Mouse (Mus musculus) B cell, adult 2 months (primary cell): ENCODE results near the gene Gm47996.
"Not testable (repeated sequence)": the region's sequence is repeated elsewhere in the genome, so short reads cannot be mapped to it uniquely, and the experiment has no call there.

Experiments
- DNase-seq, 2 experiments: peaks; one replicate each; pipeline ENCODE4 v3.0.0; 2022

Gm47996 gene

DNA sequence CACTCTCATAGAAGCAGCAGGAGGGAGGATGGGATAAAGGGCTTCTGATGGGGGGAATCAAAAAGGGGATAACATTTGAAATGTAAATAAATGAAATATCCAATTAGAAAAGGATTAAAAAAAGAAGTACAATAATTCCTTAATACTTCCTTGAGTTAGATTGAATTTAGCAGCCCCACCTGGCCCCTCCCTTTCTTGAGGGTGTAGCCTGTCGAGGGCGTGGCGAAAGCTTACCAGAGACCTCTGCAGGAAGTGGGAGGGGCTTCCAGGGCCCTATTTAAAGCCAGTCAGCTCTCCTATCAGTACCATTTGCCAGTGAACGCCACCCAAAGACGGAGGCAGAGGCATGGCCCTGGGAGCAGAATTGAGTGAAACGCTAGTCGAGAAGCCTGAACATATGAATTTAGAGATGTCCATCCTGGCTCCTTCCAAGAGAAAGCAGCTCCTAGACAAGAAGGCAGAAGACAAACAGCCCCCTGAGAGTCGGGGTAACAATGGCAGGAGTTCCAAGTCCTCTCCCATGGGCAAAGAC is at the start of gene Gm47996:
Gene Gm47996, plus strand, starts transcription at position 308 of the 532 bp plus-strand sequence.
- DNase-seq, result peak; percentile 18 to 23

DNA sequence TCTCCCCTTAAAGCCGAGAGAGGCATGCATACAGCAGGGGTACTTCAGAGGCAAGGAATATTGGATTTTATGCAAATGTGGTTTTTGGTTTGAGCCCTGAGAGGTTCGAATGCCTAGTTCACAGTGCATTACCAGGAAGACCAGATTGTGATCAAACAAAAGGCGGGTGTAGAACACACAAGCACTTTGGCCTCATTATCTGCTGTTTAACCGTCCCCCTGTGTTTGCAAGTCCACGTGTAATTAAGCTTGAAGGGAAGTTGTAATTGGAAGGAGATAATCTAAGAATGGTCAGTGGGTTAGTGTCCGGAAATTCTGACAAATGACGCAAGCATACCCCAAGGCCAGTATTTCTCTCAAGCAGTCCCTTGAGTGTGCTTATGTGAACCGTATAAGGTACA is 43.9 kb upstream of the Gm47996 start:
- no peak for DNase-seq

DNA sequence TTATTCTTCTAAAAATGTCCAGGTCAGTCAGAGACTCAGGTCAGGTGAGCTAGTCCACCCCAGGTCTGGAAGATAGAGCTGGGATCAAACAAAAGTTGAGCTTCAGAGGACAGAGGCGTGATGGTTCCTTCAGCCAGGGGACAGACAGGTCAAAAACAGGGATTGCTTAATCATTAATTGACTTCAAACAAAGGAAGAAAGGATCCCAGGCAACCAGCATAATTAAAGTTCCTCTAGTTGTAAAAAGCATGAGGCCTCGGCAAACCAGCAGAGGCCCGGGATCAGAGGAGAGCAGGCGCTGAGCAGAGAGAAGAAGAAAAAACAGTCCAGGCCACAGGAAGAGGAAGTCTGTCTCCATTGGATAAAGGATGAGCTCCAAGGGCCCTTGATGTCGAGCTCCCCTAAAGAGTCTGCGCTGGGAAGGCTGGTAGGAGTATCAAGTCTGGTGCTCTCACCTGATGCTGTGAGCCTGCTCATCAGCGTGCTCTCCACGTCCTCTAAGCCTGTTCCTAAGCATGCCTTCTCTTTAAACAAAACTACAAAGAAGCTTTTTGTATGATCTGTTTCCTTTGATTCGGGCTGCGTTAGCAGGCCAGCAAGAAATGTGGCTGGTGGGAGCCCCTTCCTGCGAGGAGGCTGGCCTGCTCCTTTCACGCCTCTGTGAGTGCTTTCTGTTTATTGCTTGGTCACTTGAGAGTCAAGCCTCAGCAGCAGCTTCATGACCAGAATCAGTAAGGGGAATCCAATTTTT is 42.5 kb upstream of the Gm47996 start:
- no peak for DNase-seq

DNA sequence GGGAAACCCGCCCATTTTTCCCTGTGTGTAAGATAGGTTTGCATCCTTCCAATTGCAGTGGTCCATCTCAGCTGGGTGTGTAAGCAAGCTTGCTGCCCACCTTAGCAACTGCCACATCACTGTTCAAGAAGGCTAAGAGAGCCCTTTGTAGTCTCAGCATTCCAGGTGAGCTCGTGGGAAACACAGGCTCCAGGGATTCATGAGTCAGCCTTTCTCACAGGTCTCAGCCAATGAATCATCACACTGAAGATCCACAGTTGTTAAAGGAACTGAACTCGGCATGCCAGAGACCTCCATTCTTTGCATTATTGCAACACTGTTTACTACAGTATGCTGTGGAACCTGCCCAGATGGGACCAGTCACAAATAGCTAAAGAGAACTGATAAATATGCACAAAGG is 41.3 kb upstream of the Gm47996 start:
- DNase-seq, result no peak

DNA sequence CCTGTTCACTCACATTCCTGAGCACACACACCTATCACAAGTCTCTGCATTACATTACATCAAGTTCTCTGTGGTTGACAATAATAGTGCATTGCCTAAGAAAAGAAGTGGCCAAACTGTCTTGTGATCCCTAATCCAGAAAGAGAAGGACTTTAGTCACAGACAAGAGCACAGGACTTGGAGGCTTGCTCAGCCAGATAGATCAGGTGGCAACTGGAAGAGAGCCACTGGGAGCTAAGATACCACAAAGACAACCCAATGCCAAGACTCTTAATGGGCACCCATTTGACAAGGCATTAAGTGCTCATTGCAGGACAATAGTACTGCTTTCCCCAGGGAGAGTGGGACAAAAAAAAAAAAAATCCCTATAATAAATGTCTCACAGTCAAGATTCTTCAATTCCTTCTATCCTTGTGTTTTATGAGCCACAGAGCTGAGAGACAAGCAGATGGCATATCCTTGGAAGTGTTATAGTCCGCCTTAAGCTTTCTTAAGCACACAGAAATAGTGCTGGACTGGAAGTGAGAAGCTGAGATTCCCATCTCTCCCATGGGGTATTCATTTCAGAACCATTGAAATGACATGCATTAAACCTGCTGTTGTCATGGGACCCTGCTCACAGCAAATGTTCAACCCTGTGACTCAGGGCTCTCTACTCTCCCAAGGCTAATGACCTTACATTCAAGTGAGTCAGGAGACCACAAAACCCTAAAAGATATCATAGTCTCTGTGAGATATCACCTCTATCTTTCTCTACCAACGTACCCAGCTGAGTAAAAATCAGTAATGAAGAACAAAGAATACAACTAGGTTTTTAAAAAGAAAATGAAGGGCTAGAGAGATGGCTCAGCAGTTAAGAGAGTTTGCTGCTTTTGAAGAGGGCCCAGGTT is 38.1 kb upstream of the Gm47996 start:
- no peak for DNase-seq

DNA sequence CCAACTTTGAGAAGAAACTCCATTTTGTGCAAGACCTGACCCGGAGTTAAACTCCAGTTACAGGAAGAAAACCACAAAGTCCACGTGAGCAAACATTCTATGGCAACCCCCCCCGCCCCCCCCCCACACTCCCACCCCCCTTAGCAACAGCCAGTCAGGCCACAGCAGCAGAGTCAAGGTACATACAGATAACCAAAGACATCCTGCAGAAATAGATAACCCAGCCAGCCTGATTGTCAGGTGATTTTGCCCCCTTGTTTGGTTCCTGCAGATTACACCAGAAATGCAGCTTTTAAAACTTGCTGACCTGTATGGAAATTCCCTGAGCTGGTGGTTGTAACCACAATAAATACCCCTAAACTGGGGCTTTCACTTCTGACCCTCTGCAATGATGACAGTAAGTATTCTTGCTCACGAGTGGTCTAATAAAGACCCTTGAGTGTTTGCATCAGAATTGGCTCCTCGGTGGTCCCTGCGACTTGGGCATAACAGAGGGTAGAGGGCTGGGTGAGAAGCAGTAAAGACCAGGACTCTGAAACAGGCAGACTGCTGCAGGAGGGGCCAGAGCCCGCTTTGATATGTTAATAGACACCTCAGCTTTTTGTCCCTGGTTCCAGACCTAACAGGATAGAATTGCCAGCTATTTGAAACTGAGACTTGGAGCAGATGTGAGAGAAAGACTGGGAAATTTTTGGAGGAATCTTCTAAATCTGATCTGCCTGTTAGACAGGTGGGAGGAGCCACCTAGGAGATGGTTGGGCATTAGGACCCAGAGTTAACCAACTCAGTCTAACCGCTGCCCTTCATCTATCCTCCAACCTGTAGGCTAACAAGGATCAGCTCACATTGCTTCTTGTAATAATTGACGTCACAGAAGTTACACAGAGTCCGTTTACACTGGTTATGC is 32.6 kb upstream of the Gm47996 start:
- peak; percentile 34 to 40 for DNase-seq

DNA sequence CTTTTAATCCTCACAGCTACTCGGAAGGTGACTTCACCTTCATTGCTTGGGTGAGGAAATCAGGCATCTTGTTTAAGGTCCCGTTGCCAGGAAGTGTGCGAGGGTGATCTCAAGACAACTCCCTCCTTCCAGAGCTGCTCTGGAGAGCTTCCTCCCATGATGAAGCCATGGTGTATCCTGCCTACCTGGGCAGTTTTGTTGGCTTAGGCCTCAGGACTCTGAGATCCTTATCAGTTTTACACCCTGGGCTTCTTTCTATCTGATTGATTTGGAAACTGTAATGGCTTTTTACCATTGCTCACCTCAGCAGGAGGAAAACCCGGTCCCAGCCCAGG is 32.0 kb upstream of the Gm47996 start:
- no peak for DNase-seq

DNA sequence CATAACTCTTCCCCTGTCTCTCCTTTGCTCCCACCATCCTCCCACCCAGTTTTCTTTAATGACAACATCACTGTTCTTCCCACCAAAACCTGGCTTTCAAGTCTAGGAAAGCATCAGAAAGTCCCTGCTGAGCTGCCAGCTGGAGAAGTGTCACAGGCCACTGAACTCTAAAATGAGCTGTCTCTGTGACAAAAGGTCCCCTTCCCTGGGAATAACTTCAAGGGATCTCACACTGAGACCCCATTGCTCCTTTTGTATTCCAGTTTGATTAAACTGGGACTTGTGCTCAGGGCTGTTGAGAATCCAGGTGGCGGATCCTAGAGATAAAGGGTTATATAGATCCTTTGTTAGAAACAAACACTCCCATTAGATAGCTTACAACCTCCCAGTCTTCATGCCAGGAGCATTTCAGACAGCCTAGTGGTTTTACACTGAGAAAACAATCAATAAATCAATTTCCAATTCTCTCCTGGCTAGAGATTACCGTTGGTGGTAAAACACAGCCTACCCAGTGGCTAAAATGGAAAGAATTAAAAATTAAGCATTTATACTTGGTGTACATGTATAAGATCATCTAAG is 31.3 kb upstream of the Gm47996 start:
- no peak for DNase-seq

DNA sequence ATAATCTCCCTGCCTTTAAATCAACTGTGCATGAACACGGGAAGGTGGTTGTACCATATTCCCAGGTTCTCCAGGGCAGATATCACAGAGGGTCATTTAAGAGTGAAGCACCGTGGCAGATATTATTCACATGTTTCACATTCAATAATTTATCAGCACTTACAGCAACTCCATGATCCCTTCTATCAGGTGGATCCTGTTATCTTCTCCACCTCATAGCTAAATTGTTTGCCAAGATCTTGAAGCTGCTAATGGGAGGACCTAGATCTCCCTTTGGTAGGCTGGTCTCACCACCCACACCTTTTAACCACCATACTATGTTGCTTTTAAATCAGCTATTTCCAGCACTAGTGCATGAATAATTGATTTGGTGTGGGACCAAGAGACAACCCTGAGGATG is 29.8 kb upstream of the Gm47996 start:
- no peak for DNase-seq

DNA sequence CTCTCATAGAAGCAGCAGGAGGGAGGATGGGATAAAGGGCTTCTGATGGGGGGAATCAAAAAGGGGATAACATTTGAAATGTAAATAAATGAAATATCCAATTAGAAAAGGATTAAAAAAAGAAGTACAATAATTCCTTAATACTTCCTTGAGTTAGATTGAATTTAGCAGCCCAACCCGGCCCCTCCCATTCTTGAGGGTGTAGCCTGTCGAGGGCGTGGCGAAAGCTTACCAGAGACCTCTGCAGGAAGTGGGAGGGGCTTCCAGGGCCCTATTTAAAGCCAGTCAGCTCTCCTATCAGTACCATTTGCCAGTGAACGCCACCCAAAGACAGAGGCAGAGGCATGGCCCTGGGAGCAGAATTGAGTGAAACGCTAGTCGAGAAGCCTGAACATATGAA is 27.7 kb upstream of the Gm47996 start, which contains the start of gene Gm47985:
Gene Gm47985, plus strand, starts transcription at position 272 of the 400 bp plus-strand sequence.
- not testable (repeated sequence) for DNase-seq

DNA sequence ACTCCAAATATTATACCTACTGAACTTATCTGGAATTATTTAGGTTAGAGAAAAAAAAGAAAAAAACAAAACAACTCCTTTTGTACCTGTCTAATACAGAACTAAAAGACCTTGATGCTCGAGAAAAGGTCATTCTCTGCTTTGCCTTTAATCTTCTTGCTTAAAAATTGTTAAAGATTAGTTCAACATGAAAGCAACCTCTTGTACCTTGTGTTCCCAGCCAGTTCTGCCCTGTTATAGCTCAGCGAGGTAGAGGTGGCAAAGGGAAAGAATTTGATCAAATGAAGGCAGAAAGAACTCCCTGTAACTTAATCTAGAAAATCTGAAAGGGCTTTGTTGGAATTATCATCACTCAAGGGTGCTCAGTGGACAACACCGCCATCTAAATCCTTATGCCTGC is 23.7 kb upstream of the Gm47996 start:
- not testable (repeated sequence) for DNase-seq

DNA sequence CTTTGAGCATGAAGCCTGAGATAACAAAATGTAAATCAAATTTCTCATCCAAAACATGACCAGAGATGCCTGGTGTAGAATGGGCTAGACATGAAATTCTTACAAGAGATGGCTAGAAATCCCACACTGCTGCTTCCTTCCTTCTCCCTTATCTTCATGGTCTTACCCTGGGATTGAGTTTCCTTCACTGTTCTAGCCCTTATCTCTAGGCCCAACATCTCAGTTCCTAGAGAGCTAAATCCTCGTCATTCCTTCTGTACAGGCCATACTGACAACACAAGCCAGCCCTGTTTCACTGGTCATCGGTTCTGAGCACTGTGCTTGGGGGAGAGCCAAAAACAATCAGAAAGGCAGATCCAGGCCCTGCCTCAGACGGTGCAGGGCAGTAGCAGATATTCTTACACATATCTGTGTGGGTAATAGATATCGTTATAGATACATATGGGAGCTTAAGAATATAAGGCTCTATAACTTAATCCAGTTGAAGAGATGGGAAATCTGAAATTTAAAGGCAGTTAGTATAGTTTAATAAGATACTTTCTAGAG is 23.0 kb upstream of the Gm47996 start:
- DNase-seq, result not testable (repeated sequence)

DNA sequence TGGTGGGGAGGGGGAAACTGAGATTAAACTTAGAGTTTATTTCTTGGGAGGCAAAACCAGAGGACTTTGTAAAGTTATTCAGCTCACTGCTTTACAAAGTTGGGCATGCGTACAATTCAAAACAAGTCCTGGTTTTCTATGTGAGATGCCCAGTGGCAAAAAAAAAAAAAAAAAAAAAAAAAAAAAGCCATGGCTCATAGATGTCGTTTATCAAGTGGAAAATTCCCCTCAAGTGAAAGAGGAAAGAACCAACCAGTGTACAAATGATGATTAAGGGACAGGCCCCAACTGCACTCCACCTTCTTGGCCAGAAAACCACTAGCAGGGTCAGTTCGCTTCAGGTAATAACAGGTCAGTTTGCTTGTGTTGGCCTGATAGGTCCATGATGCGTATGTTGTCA is 21.5 kb upstream of the Gm47996 start:
- no peak for DNase-seq

DNA sequence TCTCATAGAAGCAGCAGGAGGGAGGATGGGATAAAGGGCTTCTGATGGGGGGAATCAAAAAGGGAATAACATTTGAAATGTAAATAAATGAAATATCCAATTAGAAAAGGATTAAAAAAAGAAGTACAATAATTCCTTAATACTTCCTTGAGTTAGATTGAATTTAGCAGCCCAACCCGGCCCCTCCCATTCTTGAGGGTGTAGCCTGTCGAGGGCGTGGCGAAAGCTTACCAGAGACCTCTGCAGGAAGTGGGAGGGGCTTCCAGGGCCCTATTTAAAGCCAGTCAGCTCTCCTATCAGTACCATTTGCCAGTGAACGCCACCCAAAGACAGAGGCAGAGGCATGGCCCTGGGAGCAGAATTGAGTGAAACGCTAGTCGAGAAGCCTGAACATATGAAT is 17.9 kb upstream of the Gm47996 start, which contains the start of gene Gm8947:
Gene Gm8947, plus strand, starts transcription at position 302 of the 400 bp plus-strand sequence.
- DNase-seq, result not testable (repeated sequence)

DNA sequence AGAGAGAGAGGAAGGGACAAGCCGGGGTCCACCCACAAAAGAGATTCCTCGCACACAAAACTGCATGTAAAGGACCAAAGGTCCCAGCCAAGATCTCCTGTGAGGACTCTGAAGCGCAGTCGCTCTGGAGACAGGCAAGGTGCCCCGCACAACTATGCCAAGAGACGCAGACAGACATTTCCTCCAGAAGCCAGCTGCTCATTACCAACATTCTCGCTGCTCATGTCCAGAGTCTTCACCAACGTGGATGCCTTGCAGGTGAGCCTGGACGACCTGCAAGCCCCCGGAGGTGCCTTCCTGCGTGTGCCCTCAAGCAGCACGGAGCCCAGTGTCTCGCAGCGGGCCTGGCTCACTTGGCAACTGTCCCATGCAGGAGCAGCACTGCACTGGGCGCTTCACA is 17.2 kb upstream of the Gm47996 start:
- not testable (repeated sequence) for DNase-seq

DNA sequence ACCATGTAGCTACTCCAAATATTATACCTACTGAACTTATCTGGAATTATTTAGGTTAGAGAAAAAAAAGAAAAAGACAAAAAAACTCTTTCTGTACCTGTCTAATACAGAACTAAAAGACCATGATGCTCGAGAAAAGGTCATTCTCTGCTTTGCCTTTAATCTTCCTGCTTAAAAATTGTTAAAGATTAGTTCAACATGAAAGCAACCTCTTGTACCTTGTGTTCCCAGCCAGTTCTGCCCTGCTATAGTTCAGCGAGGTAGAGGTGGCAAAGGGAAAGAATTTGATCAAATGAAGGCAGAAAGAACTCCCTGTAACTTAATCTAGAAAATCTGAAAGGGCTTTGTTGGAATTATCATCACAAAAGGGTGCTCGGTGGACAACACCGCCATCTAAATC is 13.9 kb upstream of the Gm47996 start:
- DNase-seq, result not testable (repeated sequence)

DNA sequence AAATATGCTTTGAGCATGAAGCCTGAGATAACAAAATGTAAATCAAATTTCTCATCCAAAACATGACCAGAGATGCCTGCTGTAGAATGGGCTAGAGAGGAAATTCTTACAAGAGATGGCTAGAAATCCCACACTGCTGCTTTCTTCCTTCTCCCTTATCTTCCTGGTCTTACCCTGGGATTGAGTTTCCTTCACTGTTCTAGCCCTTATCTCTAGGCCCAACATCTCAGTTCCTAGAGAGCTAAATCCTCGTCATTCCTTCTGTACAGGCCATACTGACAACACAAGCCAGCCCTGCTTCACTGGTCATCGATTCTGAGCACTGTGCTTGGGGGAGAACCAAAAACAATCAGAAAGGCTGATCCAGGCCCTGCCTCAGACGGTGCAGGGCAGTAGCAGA is 13.2 kb upstream of the Gm47996 start:
- DNase-seq, result not testable (repeated sequence)

DNA sequence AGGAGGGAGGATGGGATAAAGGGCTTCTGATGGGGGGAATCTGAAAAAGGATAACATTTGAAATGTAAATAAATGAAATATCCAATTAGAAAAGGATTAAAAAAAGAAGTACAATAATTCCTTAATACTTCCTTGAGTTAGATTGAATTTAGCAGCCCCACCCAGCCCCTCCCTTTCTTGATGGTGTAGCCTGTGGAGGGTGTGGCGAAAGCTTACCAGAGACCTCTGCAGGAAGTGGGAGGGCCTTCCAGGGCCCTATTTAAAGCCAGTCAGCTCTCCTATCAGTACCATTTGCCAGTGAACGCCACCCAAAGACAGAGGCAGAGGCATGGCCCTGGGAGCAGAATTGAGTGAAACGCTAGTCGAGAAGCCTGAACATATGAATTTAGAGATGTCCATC is 11.8 kb upstream of the Gm47996 start, which contains the start of gene Gm47995:
Gene Gm47995, plus strand, starts transcription at position 329 of the 400 bp plus-strand sequence.
- DNase-seq, result not testable (repeated sequence)

DNA sequence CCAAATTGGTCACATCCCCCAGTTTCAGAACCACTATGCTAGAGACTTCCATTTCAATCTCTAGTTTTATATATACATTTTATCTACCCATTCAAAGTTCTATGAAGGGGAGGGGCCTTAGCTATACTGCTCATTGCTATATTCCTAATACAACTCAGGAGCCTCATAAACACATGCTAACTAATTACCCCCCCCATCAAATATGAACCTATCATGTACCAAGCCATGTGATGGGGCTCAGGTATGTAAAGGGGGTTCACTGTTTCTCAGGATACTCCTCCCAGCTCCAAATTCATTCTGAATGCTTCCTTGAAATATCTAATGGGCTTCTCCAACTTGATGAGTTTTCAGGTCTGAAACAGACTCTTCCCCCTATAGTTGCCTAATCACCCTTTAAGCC is 9.3 kb upstream of the Gm47996 start:
- DNase-seq, result not testable (repeated sequence)

DNA sequence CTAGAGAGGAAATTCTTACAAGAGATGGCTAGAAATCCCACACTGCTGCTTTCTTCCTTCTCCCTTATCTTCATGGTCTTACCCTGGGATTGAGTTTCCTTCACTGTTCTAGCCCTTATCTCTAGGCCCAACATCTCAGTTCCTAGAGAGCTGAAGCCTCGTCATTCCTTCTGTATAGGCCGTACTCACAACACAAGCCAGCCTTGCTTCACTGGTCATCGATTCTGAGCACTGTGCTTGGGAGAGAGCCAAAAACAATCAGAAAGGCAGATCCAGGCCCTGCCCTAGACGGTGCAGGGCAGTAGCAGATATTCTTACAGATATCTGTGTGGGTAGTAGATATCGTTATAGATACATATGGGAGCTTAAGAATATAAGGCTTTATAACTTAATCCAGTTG is 7.2 kb upstream of the Gm47996 start:
- not testable (repeated sequence) for DNase-seq

DNA sequence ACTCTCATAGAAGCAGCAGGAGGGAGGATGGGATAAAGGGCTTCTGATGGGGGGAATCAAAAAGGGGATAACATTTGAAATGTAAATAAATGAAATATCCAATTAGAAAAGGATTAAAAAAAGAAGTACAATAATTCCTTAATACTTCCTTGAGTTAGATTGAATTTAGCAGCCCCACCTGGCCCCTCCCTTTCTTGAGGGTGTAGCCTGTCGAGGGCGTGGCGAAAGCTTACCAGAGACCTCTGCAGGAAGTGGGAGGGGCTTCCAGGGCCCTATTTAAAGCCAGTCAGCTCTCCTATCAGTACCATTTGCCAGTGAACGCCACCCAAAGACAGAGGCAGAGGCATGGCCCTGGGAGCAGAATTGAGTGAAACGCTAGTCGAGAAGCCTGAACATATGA is 6.1 kb upstream of the Gm47996 start, which contains the start of gene 3110040M04Rik:
Gene 3110040M04Rik, plus strand, starts transcription at position 304 of the 400 bp plus-strand sequence.
- not testable (repeated sequence) for DNase-seq

DNA sequence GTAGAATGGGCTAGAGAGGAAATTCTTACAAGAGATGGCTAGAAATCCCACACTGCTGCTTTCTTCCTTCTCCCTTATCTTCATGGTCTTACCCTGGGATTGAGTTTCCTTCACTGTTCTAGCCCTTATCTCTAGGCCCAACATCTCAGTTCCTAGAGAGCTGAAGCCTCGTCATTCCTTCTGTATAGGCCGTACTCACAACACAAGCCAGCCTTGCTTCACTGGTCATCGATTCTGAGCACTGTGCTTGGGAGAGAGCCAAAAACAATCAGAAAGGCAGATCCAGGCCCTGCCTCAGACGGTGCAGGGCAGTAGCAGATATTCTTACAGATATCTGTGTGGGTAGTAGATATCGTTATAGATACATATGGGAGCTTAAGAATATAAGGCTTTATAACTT is 1.4 kb upstream of the Gm47996 start:
- not testable (repeated sequence) for DNase-seq
